Mouse (Mus musculus): ENCODE data around the gene Tada2a.

GRCm38 (mm10) chr11:84172539-84173435, 43.4 kb upstream of the Tada2a start:
- TF ChIP-seq CTCF (IDR thresholded peaks at IDR 0.05; ENCODE audit: low read depth) = no peak
- TF ChIP-seq EP300 (IDR thresholded peaks at IDR 0.05; ENCODE audit: low read depth) = no peak

Data from heart, postnatal 0 days (tissue).